Mouse (Mus musculus) lung, embryonic 15.5 days (tissue): ENCODE measurements around the gene Golga2. TPM values are rescaled to one million over a fixed set of nuclear protein-coding genes. Genes with fewer than 3 reads are reported as not detected.

Source experiments
- ATAC-seq: fragments of 200-750 bp; cut with Nextera tagmentation; 2 replicates; pipeline ENCODE4 v1.8.0; 2017; ENCODE audit warnings: moderate number of reproducible peaks, borderline replicate concordance; ENCODE audit not compliant: low FRiP score, low TSS enrichment; ENCODE audit errors: extremely low read depth
- H3K27ac ChIP-seq: fragments of 300-500 bp; sonication (generic); 2 replicates; pipeline ENCODE4 v1.5.1; 2015; ENCODE audit warnings: moderate library complexity, mild to moderate bottlenecking, inconsistent platforms
- H3K27me3 ChIP-seq: fragments of 300-500 bp; sonication (generic); 2 replicates; pipeline ENCODE4 v1.6.1; 2015; ENCODE audit warnings: inconsistent platforms
- H3K36me3 ChIP-seq: fragments of 300-500 bp; sonication (generic); 2 replicates; pipeline ENCODE4 v1.6.1; 2015; ENCODE audit warnings: inconsistent platforms
- H3K4me1 ChIP-seq: fragments of 300-500 bp; sonication (generic); 2 replicates; pipeline ENCODE4 v1.6.1; 2015; ENCODE audit warnings: inconsistent platforms
- H3K4me2 ChIP-seq: fragments of 300-500 bp; sonication (generic); 2 replicates; pipeline ENCODE4 v1.6.1; 2015; ENCODE audit warnings: inconsistent platforms, mild to moderate bottlenecking, moderate library complexity
- H3K4me3 ChIP-seq: fragments of 300-500 bp; sonication (generic); 2 replicates; pipeline ENCODE4 v1.5.1; 2015; ENCODE audit warnings: mild to moderate bottlenecking, inconsistent platforms
- H3K9ac ChIP-seq: fragments of 300-500 bp; sonication (generic); 2 replicates; pipeline ENCODE4 v1.6.1; 2015; ENCODE audit warnings: inconsistent platforms
- H3K9me3 ChIP-seq: fragments of 300-500 bp; sonication (generic); 2 replicates; pipeline ENCODE4 v1.6.1; 2016; ENCODE audit warnings: inconsistent platforms
- WGBS: fragments of 180-500 bp; shearing (Covaris S2); methylation state at CpG from one replicate; pipeline ENCODE4 v1.1.7; 2015; 5-methylcytosine and 5-hydroxymethylcytosine counted together
- polyA plus RNA-seq: library from polyadenylated mRNA; unstranded; fragments of >200 nt; fragmentation: Nextera tagmentation; extraction: Ambion mirVana; gene quantifications from 2 replicates; pipeline ENCODE4 v1.2.1, GENCODE M21; 2015

Golga2 gene
- polyA plus RNA-seq, 1 experiment from 2014 or later, result 22.8 TPM

GRCm38 (mm10) chr2:32256273-32256672 is 30.9 kb upstream of the Golga2 start:
- peaks cover 45% of the 10 kb centered on the region for H3K36me3 ChIP-seq
- no peaks in the 10 kb centered on the region for H3K27me3 ChIP-seq
- H3K4me3 ChIP-seq, result no peak overlapping the region
- no peak overlapping the region for H3K27ac ChIP-seq
- no peak for ATAC-seq
- no peaks in the 10 kb centered on the region for H3K9me3 ChIP-seq
- no peak overlapping the region for H3K4me2 ChIP-seq
- WGBS, result 83% methylated on average over 11 of the region's 11 CpGs
- H3K9ac ChIP-seq, result no peak overlapping the region
- peaks cover 19% of the 10 kb centered on the region for H3K4me1 ChIP-seq

- Histone ChIP-seq H3K9me3 (no peaks in the 10 kb centered on the region), H3K9ac (peak overlapping the region; percentile 87), H3K4me2 (peak overlapping the region; percentile 59), H3K4me3 (peak overlapping the region; percentile 80), H3K36me3 (peaks cover 27% of the 10 kb centered on the region), H3K4me1 (peaks cover 9% of the 10 kb centered on the region), H3K27ac (no peak overlapping the region), H3K27me3 (no peaks in the 10 kb centered on the region)
- ATAC-seq, result no peak
- WGBS, result 41% methylated on average over 6 of the region's 6 CpGs
Observed at GRCm38 (mm10) chr2:32258887-32259533, 28.2 kb upstream of the Golga2 start.

GRCm38 (mm10) chr2:32259657-32260417 is 27.3 kb upstream of the Golga2 start, which contains the start of gene Uck1:
Uck1 (minus strand) TSS chr2:32260159.
- Histone ChIP-seq H3K27ac (peak within 1 kb of the TSS; percentile 75), H3K27me3 (no peaks in the 10 kb centered on the region), H3K4me1 (peaks cover 9% of the 10 kb centered on the region), H3K36me3 (peaks cover 22% of the 10 kb centered on the region), H3K9ac (peak within 1 kb of the TSS; percentile 87), H3K4me3 (peak within 1 kb of the TSS; percentile 80), H3K4me2 (peak within 1 kb of the TSS; percentile 59), H3K9me3 (no peaks in the 10 kb centered on the region)
- peak; percentile 89 for ATAC-seq
- WGBS, result under 1% methylated on average over 59 of the region's 59 CpGs

GRCm38 (mm10) chr2:32260635-32261034 is 26.5 kb upstream of the Golga2 start:
- H3K4me3 ChIP-seq, result no peak overlapping the region
- 43% methylated on average over 4 of the region's 4 CpGs for WGBS

GRCm38 (mm10) chr2:32275823-32276222 is 11.4 kb upstream of the Golga2 start:
- Histone ChIP-seq H3K9ac (no peak overlapping the region), H3K36me3 (peaks cover 39% of the 10 kb centered on the region), H3K9me3 (no peaks in the 10 kb centered on the region), H3K4me1 (no peaks in the 10 kb centered on the region), H3K4me3 (no peak overlapping the region), H3K27me3 (no peaks in the 10 kb centered on the region), H3K27ac (no peak overlapping the region), H3K4me2 (no peak overlapping the region)
- WGBS, result 81% methylated on average over 3 of the region's 3 CpGs
- ATAC-seq, result no peak

More at GRCm38 (mm10) chr2:32260635-32261034, 26.5 kb upstream of the Golga2 start:
- Histone ChIP-seq H3K4me2 (peak overlapping the region; percentile 59; the same call in 1 of the 2 replicates), H3K27me3 (no peaks in the 10 kb centered on the region), H3K9me3 (no peaks in the 10 kb centered on the region), H3K9ac (no peak overlapping the region), H3K27ac (no peak overlapping the region), H3K4me1 (peaks cover 9% of the 10 kb centered on the region), H3K36me3 (peaks cover 22% of the 10 kb centered on the region)
- ATAC-seq, result no peak

GRCm38 (mm10) chr2:32282289-32282688 is 4.9 kb upstream of the Golga2 start:
- Histone ChIP-seq H3K27ac (no peak overlapping the region), H3K9ac (no peak overlapping the region), H3K36me3 (peaks cover 67% of the 10 kb centered on the region), H3K4me2 (no peak overlapping the region), H3K4me1 (peaks cover 9% of the 10 kb centered on the region), H3K27me3 (no peaks in the 10 kb centered on the region), H3K9me3 (no peaks in the 10 kb centered on the region), H3K4me3 (no peak overlapping the region)
- ATAC-seq, result no peak
- 80% methylated on average over 2 of the region's 2 CpGs for WGBS

GRCm38 (mm10) chr2:32282727-32283126 is 4.5 kb upstream of the Golga2 start:
- Histone ChIP-seq H3K4me1 (peaks cover 9% of the 10 kb centered on the region), H3K27ac (no peak overlapping the region), H3K9me3 (no peaks in the 10 kb centered on the region), H3K4me2 (no peak overlapping the region), H3K27me3 (no peaks in the 10 kb centered on the region), H3K36me3 (peaks cover 63% of the 10 kb centered on the region), H3K9ac (no peak overlapping the region), H3K4me3 (no peak overlapping the region)
- ATAC-seq, result no peak
- WGBS, result 89% methylated on average over 1 of the region's 1 CpGs

- Histone ChIP-seq H3K9me3 (no peaks in the 10 kb centered on the region), H3K4me2 (no peak overlapping the region), H3K4me3 (no peak overlapping the region), H3K27ac (no peak overlapping the region), H3K9ac (no peak overlapping the region), H3K27me3 (no peaks in the 10 kb centered on the region), H3K36me3 (peaks cover 50% of the 10 kb centered on the region), H3K4me1 (peaks cover 11% of the 10 kb centered on the region)
- ATAC-seq, result no peak
- 85% methylated on average over 3 of the region's 3 CpGs for WGBS
Observed at GRCm38 (mm10) chr2:32283986-32284385, 3.2 kb upstream of the Golga2 start.

- Histone ChIP-seq H3K27ac (peak within 1 kb of the TSS; percentile 68), H3K4me2 (peak within 1 kb of the TSS; percentile 87), H3K27me3 (no peaks in the 10 kb centered on the region), H3K36me3 (peaks cover 28% of the 10 kb centered on the region), H3K4me3 (peak within 1 kb of the TSS; percentile 84), H3K9me3 (no peaks in the 10 kb centered on the region), H3K4me1 (peaks cover 18% of the 10 kb centered on the region), H3K9ac (peak within 1 kb of the TSS; percentile 92)
- under 1% methylated on average over 40 of the region's 41 CpGs for WGBS
- ATAC-seq, result peak; percentile 99
Observed at GRCm38 (mm10) chr2:32287923-32288367, 761 bp downstream of the Golga2 start, which contains the start of gene Swi5. Swi5 (minus strand) TSS chr2:32288075.

GRCm38 (mm10) chr2:32288371-32288931 is 1.3 kb downstream of the Golga2 start:
- WGBS, result under 1% methylated on average over 28 of the region's 29 CpGs
- ATAC-seq, result peak; percentile 60
- Histone ChIP-seq H3K4me1 (peaks cover 18% of the 10 kb centered on the region), H3K4me2 (peak overlapping the region; percentile 74), H3K27me3 (no peaks in the 10 kb centered on the region), H3K36me3 (peaks cover 30% of the 10 kb centered on the region), H3K9ac (peak overlapping the region; percentile 80), H3K4me3 (peak overlapping the region; percentile 84), H3K27ac (peak overlapping the region; percentile 7), H3K9me3 (no peaks in the 10 kb centered on the region)

GRCm38 (mm10) chr2:32289578-32289977 is 2.4 kb downstream of the Golga2 start:
- H3K4me2 ChIP-seq, result peak overlapping the region; percentile 74
- no peak overlapping the region for H3K27ac ChIP-seq
- peaks cover 20% of the 10 kb centered on the region for H3K36me3 ChIP-seq
- no peaks in the 10 kb centered on the region for H3K9me3 ChIP-seq
- H3K9ac ChIP-seq, result no peak overlapping the region
- ATAC-seq, result no peak
- peaks cover 18% of the 10 kb centered on the region for H3K4me1 ChIP-seq
- H3K4me3 ChIP-seq, result peak overlapping the region; percentile 84
- H3K27me3 ChIP-seq, result no peaks in the 10 kb centered on the region

- no peak overlapping the region for H3K27ac ChIP-seq
- H3K9ac ChIP-seq, result no peak overlapping the region
- no peaks in the 10 kb centered on the region for H3K27me3 ChIP-seq
- no peak overlapping the region for H3K4me3 ChIP-seq
- ATAC-seq, result no peak
- H3K9me3 ChIP-seq, result no peaks in the 10 kb centered on the region
- WGBS, result 76% methylated on average over 8 of the region's 8 CpGs
- peaks cover 45% of the 10 kb centered on the region for H3K36me3 ChIP-seq
- no peak overlapping the region for H3K4me2 ChIP-seq
- H3K4me1 ChIP-seq, result peaks cover 3% of the 10 kb centered on the region
Observed at GRCm38 (mm10) chr2:32294348-32294747, 7.2 kb downstream of the Golga2 start.
